Mouse (Mus musculus) heart, adult 10 weeks (tissue): ENCODE measurements around the gene Cdh10. TPM values are rescaled to one million over a fixed set of nuclear protein-coding genes. Genes with fewer than 3 reads are reported as not detected.

Experiments
- polyA plus RNA-seq: library from polyadenylated mRNA; stranded (reverse); fragments of 350-450 nt; fragmentation: Illumina TruSeq; extraction: RNeasy Lipid Tissue Mini Kit (QIAGEN cat#74804); gene quantifications from one replicate; pipeline ENCODE4 v1.2.3, GENCODE M21; 2014; ENCODE audit warnings: low read depth, low replicate concordance

Cdh10 gene
- polyA plus RNA-seq, result not detected

DNA sequence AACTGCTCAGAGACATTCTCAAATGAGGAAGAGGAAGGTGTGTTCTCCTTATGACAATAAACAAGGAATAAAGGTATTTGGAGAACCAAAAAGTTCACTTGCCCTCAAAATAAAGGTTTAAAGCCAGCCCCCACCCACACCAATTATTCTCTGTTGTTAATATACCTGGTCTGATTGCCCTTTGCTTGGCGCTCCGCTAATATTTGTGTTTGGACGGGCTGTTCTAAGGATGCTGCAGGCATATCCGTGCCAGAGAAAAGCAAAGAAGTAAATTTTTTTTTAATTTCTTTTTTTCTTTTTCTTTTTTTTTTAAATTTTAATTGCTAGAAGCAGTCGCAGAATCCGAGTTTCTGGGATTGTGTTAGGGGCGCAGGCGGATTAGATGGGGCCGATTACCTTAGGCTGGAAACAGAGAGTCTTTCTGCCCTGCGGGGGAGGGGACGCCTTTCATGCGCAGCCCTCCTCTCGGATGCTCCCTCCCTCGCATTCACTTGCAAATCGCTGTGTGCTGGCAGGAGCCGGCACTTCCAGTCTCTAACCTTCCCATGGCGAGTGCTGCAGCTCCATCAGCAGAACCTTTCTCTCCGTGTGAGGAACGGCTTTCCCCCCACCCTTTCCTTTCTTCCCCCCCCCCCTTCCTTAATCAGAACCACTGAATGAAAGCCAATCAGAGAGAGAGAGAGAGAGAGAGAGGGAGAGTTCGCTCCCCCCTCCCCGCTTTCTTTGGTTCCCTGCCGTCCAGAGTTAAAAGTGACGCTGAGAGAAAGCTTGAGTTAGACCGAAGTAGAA lies at the start of gene Cdh10:
TSS of gene Cdh10 (plus strand) at position 763 of the 789 bp plus-strand sequence.

